9 mouse cellular contexts compared by ENCODE assay signal in genomic region chr13:83731481-83732006, GRCm38 (mm10).
DNase-seq lines count a peak whose midpoint lies in the region; ATAC-seq and TF ChIP-seq lines count a peak whose summit lies in the region.
"Had no signal": no experiment of that assay in that cellular context is flagged by ENCODE, and none has a peak within 500 bp of the region (broad histone marks: within the 10 kb centered on the region; RNA-seq: fewer than 3 reads in every experiment).

No protein-coding gene starts in this region.

- no peak for ATAC-seq in embryonic facial prominence, embryonic 12.5 days (ENCODE audit: insufficient number of reproducible peaks, insufficient read depth, low FRiP score, low TSS enrichment)
- no peak for ATAC-seq in hindbrain, postnatal 0 days
- ATAC-seq in neural tube, embryonic 12.5 days (ENCODE audit: low FRiP score, low read depth) = no peak

- 0 out of 2 replicates have a peak, but pooled peaks cover 4% of the 10 kb centered on the region for H3K4me1 ChIP-seq in embryonic facial prominence, embryonic 12.5 days
- no peaks in the 10 kb centered on the region for H3K4me1 ChIP-seq in hindbrain, postnatal 0 days (ENCODE audit: insufficient read depth, low read length)
- H3K4me1 ChIP-seq in neural tube, embryonic 12.5 days = no peaks in the 10 kb centered on the region
- peaks cover 6% of the 10 kb centered on the region; the same call in 1 of the 2 replicates for H3K4me1 ChIP-seq in thymus, adult 2 months (replicated peaks; ENCODE audit: control insufficient read depth, insufficient read depth, low read length)

- H3K4me2 ChIP-seq in embryonic facial prominence, embryonic 12.5 days (replicated peaks) = peak overlapping the region; percentile 92
- peak overlapping the region; percentile 89 for H3K4me2 ChIP-seq in hindbrain, postnatal 0 days (ENCODE audit: low read depth, low read length)
- peak overlapping the region; percentile 72 for H3K4me2 ChIP-seq in neural tube, embryonic 12.5 days (replicated peaks)

- no peak for TF ChIP-seq CTCF in left cerebral cortex, adult 2 months (IDR thresholded peaks at IDR 0.05)
- 0 out of 2 replicates have a peak, but pooled peaks have one; percentile 11 for TF ChIP-seq CTCF in hindbrain, postnatal 0 days (IDR thresholded peaks at IDR 0.05; ENCODE audit: low read depth)
- TF ChIP-seq CTCF in thymus, adult 2 months (IDR thresholded peaks at IDR 0.05; ENCODE audit: borderline replicate concordance, control insufficient read depth, extremely low read depth, insufficient read depth, low read length, poor library complexity) = no peak

- peak overlapping the region; percentile 83 for H3K4me3 ChIP-seq in left cerebral cortex, adult 2 months
- peak overlapping the region; percentile 61 for H3K4me3 ChIP-seq in embryonic facial prominence, embryonic 12.5 days
- H3K4me3 ChIP-seq in hindbrain, postnatal 0 days (ENCODE audit: low read length) = peak overlapping the region; percentile 79
- H3K4me3 ChIP-seq in neural tube, embryonic 12.5 days = peak overlapping the region; percentile 90
- no peak overlapping the region for H3K4me3 ChIP-seq in thymus, adult 2 months (ENCODE audit: control insufficient read depth, insufficient read depth, low read length)

- H3K27ac ChIP-seq in left cerebral cortex, adult 2 months = peak overlapping the region; percentile 99
- H3K27ac ChIP-seq in embryonic facial prominence, embryonic 12.5 days = peak overlapping the region; percentile 87
- H3K27ac ChIP-seq in hindbrain, postnatal 0 days = peak overlapping the region; percentile 100
- H3K27ac ChIP-seq in neural tube, embryonic 12.5 days = peak overlapping the region; percentile 100
- H3K27ac ChIP-seq in thymus, adult 2 months (ENCODE audit: control insufficient read depth, insufficient read depth, low read length) = no peak overlapping the region

- WGBS in embryonic facial prominence, embryonic 12.5 days = 2% methylated on average over 10 of the region's 10 CpGs
- under 1% methylated on average over 8 of the region's 10 CpGs for WGBS in hindbrain, postnatal 0 days
- WGBS in neural tube, embryonic 12.5 days = 0% methylated on average over 10 of the region's 10 CpGs
- WGBS in thymus, adult 2 months = 3% methylated on average over 10 of the region's 10 CpGs

- no peak for TF ChIP-seq POLR2A in thymus, adult 2 months (IDR thresholded peaks at IDR 0.05; ENCODE audit: control insufficient read depth, extremely low read depth, insufficient read depth, low read length, poor library complexity)

- no peak for DNase-seq in left cerebral cortex, adult 2 months (ENCODE audit: extremely low spot score in 1 of 2, low spot score in 2 of 2)
- DNase-seq in left cerebral cortex, adult 18-20 months (ENCODE audit: low spot score in 2 of 2) = no peak
- DNase-seq in hindbrain, postnatal 0 days (ENCODE audit: low spot score) = no peak
- no peak for DNase-seq in thymus, adult 2 months
- DNase-seq in gastrocnemius, adult 8-10 months (ENCODE audit: low spot score in 2 of 2) = no peak
- DNase-seq in kidney, postnatal 4 days = no peak
- DNase-seq: adrenal gland, adult 8-10 months had no signal

- no peaks in the 10 kb centered on the region for H3K9me3 ChIP-seq in embryonic facial prominence, embryonic 12.5 days
- no peaks in the 10 kb centered on the region for H3K9me3 ChIP-seq in hindbrain, postnatal 0 days (ENCODE audit: low read length)
- H3K9me3 ChIP-seq in neural tube, embryonic 12.5 days = no peaks in the 10 kb centered on the region

- peaks cover 48% of the 10 kb centered on the region for H3K27me3 ChIP-seq in embryonic facial prominence, embryonic 12.5 days
- H3K27me3 ChIP-seq in hindbrain, postnatal 0 days (ENCODE audit: insufficient read depth, low read length) = no peaks in the 10 kb centered on the region
- H3K27me3 ChIP-seq in neural tube, embryonic 12.5 days (replicated peaks) = no peaks in the 10 kb centered on the region
- H3K27me3 ChIP-seq in thymus, adult 2 months (ENCODE audit: control insufficient read depth, insufficient read depth, low read length) = peaks cover 17% of the 10 kb centered on the region; the same call in 1 of the 2 replicates

- H3K9ac ChIP-seq in embryonic facial prominence, embryonic 12.5 days = peak overlapping the region; percentile 72
- H3K9ac ChIP-seq in hindbrain, postnatal 0 days (replicated peaks; ENCODE audit: low read length) = peak overlapping the region; percentile 100
- peak overlapping the region; percentile 100 for H3K9ac ChIP-seq in neural tube, embryonic 12.5 days

- intact Hi-C loops in left cerebral cortex, adult 2 months (cut with DNase I) = no loop called here

- no peaks in the 10 kb centered on the region for H3K36me3 ChIP-seq in embryonic facial prominence, embryonic 12.5 days
- H3K36me3 ChIP-seq in hindbrain, postnatal 0 days (ENCODE audit: insufficient read depth, low read length) = no peaks in the 10 kb centered on the region
- peaks cover 9% of the 10 kb centered on the region; the same call in 1 of the 2 replicates for H3K36me3 ChIP-seq in neural tube, embryonic 12.5 days
- no peaks in the 10 kb centered on the region for H3K36me3 ChIP-seq in thymus, adult 2 months (ENCODE audit: control insufficient read depth, insufficient read depth, low read length)
